Mouse (Mus musculus) E14TG2a.4 (cell line): ENCODE data around the gene Ngrn.

ENCODE experiments used
- CTCF ChIP-seq: conservative IDR thresholded peaks from 2 replicates; pipeline ENCODE4 v1.5.1; 2014; ENCODE audit warnings: low read length
- NANOG ChIP-seq: IDR thresholded peaks from 2 replicates; pipeline ENCODE4 v1.6.1; 2014; ENCODE audit warnings: borderline replicate concordance, low read length, mixed read lengths

DNA sequence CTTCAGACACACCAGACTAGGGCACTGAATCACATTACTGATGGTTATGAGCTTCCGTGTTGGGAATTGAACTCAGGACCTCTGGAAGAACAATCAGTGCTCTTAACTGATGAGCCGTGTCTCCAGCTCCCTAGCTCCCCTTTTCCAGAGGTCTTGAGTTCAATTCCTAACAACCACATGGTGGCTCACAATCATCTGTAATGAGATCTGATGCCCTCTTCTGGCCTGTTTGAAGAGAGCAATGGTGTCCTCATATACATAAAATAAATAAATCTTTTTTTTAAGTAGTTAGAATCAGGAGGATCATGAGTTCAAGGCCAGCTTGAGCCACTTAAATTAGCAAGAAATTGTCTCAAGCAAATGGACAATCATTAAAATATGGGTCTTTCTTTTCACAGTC lies 5.0 kb upstream of the Ngrn start:
- TF ChIP-seq CTCF (no peak; the same call in 1 of the 2 replicates), NANOG (no peak)
